Mouse (Mus musculus) heart, embryonic 12.5 days (tissue): ENCODE data around the gene Stt3b. TPM values are rescaled to one million over a fixed set of nuclear protein-coding genes. Genes with fewer than 3 reads are reported as not detected.

Experiments used
- ATAC-seq: fragments of 200-750 bp; cut with Nextera tagmentation; 2 replicates; pipeline ENCODE4 v1.8.0; 2017; ENCODE audit warnings: moderate TSS enrichment, moderate library complexity; ENCODE audit not compliant: insufficient number of reproducible peaks, low FRiP score
- H3K27ac ChIP-seq: fragments of 300-500 bp; sonication (generic); 2 replicates; pipeline ENCODE4 v1.5.1; 2016; ENCODE audit warnings: mild to moderate bottlenecking, moderate library complexity; ENCODE audit not compliant: poor library complexity, severe bottlenecking
- H3K27me3 ChIP-seq: fragments of 300-500 bp; sonication (generic); replicated peaks from 2 replicates; pipeline ENCODE4 v1.6.1; 2016; ENCODE audit warnings: mild to moderate bottlenecking, moderate library complexity
- H3K36me3 ChIP-seq: fragments of 300-500 bp; sonication (generic); 2 replicates; pipeline ENCODE4 v1.6.1; 2016; ENCODE audit warnings: mild to moderate bottlenecking, moderate library complexity
- H3K4me1 ChIP-seq: fragments of 300-500 bp; sonication (generic); replicated peaks from 2 replicates; pipeline ENCODE4 v1.6.1; 2016; ENCODE audit warnings: mild to moderate bottlenecking
- H3K4me2 ChIP-seq: fragments of 300-500 bp; sonication (generic); 2 replicates; pipeline ENCODE4 v1.6.1; 2016; ENCODE audit warnings: mild to moderate bottlenecking, moderate library complexity
- H3K4me3 ChIP-seq: fragments of 300-500 bp; sonication (generic); 2 replicates; pipeline ENCODE4 v1.5.1; 2016; ENCODE audit warnings: mild to moderate bottlenecking
- H3K9ac ChIP-seq: fragments of 300-500 bp; sonication (generic); 2 replicates; pipeline ENCODE4 v1.6.1; 2016; ENCODE audit warnings: mild to moderate bottlenecking, moderate library complexity
- H3K9me3 ChIP-seq: fragments of 300-500 bp; sonication (generic); replicated peaks from 2 replicates; pipeline ENCODE4 v1.6.1; 2016; ENCODE audit warnings: mild to moderate bottlenecking, moderate library complexity
- WGBS: fragments of 180-500 bp; shearing (Covaris S2); methylation state at CpG from one replicate; pipeline ENCODE4 v1.1.7; 2016; 5-methylcytosine and 5-hydroxymethylcytosine counted together
- polyA plus RNA-seq: library from polyadenylated mRNA; unstranded; fragments of >200 nt; fragmentation: Nextera tagmentation; extraction: Ambion mirVana; gene quantifications from 2 replicates; pipeline ENCODE4 v1.2.1, GENCODE M21; 2016

Stt3b gene
- polyA plus RNA-seq, 1 experiment from 2014 or later = 121 TPM

DNA sequence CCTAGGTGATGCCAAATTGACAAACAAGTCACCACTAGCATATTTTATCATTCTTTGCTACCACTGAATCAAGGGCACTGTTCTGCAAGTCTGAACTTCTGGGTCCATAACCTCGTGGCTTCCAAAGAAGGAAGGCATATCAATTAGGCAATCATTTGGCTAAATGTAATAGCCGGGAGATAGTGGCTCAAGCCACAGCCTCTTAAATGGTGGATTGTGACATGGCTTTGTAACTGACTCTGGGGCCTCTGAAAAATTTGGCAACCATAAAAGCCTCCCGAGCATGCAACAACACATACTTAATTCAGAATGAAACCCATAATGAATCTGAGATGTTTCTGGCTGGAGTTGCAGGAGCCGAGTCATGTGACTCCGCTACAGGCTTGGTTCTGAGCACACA, 6.8 kb upstream of the Stt3b start:
- ATAC-seq = no peak
- no peaks in the 10 kb centered on the region for H3K36me3 ChIP-seq
- no peak overlapping the region for H3K27ac ChIP-seq
- no peak overlapping the region for H3K4me3 ChIP-seq
- 89% methylated on average over 5 of the region's 5 CpGs for WGBS
- no peak overlapping the region for H3K9ac ChIP-seq
- H3K4me1 ChIP-seq = 0 out of 2 replicates have a peak, but pooled peaks cover 6% of the 10 kb centered on the region
- H3K4me2 ChIP-seq = no peak overlapping the region
- H3K27me3 ChIP-seq = no peaks in the 10 kb centered on the region
- peaks cover 6% of the 10 kb centered on the region for H3K9me3 ChIP-seq

DNA sequence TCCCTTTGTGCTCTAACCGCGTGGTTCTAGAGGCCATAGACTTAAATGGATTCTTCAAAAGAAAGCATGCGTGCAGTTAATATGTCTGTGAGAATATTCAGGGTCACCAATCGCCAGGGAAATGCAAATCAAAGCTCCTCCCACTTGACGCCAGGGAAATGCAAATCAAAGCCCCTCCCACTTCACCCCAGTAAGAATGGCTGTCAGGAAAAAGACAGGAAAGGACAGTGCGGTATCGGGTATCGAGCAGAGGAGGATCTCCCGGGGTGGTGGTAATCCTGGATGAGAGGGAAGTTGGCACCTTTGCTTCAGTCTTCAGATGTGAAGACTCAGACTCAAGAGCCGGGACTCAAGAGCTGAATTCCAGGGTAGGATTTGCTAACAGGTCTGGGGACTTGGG, 4.3 kb upstream of the Stt3b start:
- 7% methylated on average over 10 of the region's 10 CpGs for WGBS
- ATAC-seq = no peak
- H3K9ac ChIP-seq = peak overlapping the region; percentile 5; the same call in 1 of the 2 replicates
- no peaks in the 10 kb centered on the region for H3K27me3 ChIP-seq
- H3K9me3 ChIP-seq = peaks cover 6% of the 10 kb centered on the region
- peak overlapping the region; percentile 59 for H3K4me2 ChIP-seq
- no peaks in the 10 kb centered on the region for H3K36me3 ChIP-seq
- peak overlapping the region; percentile 32 for H3K4me3 ChIP-seq
- H3K27ac ChIP-seq = no peak overlapping the region; the same call in 1 of the 2 replicates
- H3K4me1 ChIP-seq = peaks cover 6% of the 10 kb centered on the region; the same call in 1 of the 2 replicates

DNA sequence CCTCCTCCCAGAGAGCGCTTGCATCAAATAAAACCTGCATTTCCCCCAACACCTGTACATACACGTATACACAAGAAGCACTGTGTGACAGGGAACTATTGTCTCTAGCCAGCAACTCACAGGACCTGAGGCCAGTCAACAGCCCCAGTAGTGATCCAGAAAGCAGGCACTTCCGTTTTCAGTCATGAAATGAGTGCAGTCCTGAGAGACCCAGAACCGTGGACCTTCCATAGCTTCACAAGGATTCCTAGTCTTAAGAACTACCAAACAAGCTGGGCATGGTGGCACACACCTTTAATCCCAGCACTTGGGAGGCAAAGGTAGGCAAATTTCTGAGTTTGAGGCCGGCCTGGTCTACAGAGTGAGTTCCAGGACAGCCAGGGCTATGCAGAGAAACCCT, 3.6 kb upstream of the Stt3b start:
- H3K4me3 ChIP-seq = no peak overlapping the region
- peaks cover 6% of the 10 kb centered on the region for H3K9me3 ChIP-seq
- H3K36me3 ChIP-seq = no peaks in the 10 kb centered on the region
- H3K27ac ChIP-seq = no peak overlapping the region
- WGBS = 85% methylated on average over 5 of the region's 5 CpGs
- H3K27me3 ChIP-seq = no peaks in the 10 kb centered on the region
- peaks cover 6% of the 10 kb centered on the region; the same call in 1 of the 2 replicates for H3K4me1 ChIP-seq
- no peak for ATAC-seq
- no peak overlapping the region for H3K9ac ChIP-seq
- no peak overlapping the region for H3K4me2 ChIP-seq

DNA sequence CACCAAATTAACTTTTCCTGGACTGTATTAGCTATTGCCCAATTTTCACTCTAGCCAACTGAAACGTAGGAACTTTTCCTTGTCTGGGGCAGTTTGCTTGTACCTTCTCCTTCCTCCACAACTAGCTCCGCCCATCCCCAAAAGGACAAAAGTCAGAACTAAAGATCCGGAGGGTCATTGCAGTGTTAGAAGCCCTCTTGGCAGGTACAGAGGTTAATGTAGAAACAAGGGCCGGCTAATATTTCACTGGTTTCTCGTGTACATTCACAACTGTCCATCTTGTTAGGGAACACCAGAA, 951 bp upstream of the Stt3b start:
- peak overlapping the region; percentile 99 for H3K4me3 ChIP-seq
- 9% methylated on average over 5 of the region's 5 CpGs for WGBS
- H3K27me3 ChIP-seq = no peaks in the 10 kb centered on the region
- H3K4me2 ChIP-seq = peak overlapping the region; percentile 68
- no peak for ATAC-seq
- no peaks in the 10 kb centered on the region for H3K36me3 ChIP-seq
- H3K9me3 ChIP-seq = 0 out of 2 replicates have a peak, but pooled peaks cover 2% of the 10 kb centered on the region
- peak overlapping the region; percentile 86; the same call in 1 of the 2 replicates for H3K9ac ChIP-seq
- H3K4me1 ChIP-seq = peaks cover 17% of the 10 kb centered on the region
- H3K27ac ChIP-seq = peak overlapping the region; percentile 98; the same call in 1 of the 2 replicates

DNA sequence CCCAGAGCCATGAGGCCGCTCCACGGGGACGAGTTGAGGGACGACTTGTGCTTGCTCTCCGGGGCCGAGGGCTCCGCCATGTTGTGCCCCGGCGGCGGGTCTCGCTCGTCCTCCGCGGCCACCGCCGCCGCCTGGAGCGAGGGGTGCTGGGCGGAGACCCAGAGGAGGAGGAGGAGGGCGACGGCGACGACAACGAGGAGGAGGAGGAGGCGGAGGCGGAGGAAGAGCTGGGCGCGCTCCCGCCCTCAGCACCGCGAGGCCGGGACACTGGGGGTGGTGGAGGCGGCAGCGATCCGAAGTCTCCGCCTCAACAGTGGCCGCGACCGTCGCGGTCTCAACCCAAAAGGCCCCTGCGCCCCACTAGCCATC, 260 bp downstream of the Stt3b start:
- no peaks in the 10 kb centered on the region for H3K9me3 ChIP-seq
- peak overlapping the region; percentile 99 for H3K4me3 ChIP-seq
- H3K27ac ChIP-seq = peak overlapping the region; percentile 99
- ATAC-seq = peak; percentile 84
- peak overlapping the region; percentile 100 for H3K9ac ChIP-seq
- peaks cover 26% of the 10 kb centered on the region for H3K4me1 ChIP-seq
- peak overlapping the region; percentile 68 for H3K4me2 ChIP-seq
- H3K36me3 ChIP-seq = no peaks in the 10 kb centered on the region
- no peaks in the 10 kb centered on the region for H3K27me3 ChIP-seq
- 0% methylated on average over 28 of the region's 42 CpGs for WGBS

DNA sequence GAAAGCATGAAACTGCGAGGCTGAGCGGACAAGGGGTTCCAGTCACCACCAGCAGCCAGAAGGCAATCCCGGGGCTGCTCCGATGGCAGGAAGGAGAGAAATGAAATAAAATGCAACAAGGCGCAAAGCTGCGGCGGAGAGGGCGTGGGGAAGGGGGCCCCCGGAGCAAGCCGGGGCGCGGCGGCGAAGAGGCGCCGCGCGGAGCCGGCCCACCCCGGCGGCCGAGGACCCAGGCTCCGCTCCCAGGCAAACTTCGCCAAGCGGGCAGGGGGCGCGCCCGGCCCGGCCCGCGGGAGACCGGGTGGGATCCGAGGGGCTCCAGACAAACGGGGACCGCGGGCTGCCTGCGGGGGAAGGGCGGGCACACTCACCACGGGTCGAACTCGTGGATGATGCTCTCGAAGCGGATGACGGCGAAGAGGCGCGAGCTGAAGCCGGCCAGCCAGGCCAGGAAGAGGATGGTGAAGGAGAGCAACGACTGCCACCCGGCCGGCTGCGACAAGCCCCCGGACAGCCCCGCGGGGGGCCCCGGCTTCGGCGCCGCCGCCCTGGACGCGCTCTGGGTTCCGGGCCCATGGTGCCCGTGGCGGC, 745 bp downstream of the Stt3b start:
- Histone ChIP-seq H3K27me3 (no peaks in the 10 kb centered on the region), H3K4me2 (peak overlapping the region; percentile 68), H3K9ac (peak overlapping the region; percentile 100), H3K4me3 (peak overlapping the region; percentile 99), H3K9me3 (no peaks in the 10 kb centered on the region), H3K36me3 (no peaks in the 10 kb centered on the region), H3K27ac (peak overlapping the region; percentile 99), H3K4me1 (peaks cover 25% of the 10 kb centered on the region)
- ATAC-seq = no peak; the same call in 1 of the 2 replicates
- WGBS = under 1% methylated on average over 65 of the region's 65 CpGs

DNA sequence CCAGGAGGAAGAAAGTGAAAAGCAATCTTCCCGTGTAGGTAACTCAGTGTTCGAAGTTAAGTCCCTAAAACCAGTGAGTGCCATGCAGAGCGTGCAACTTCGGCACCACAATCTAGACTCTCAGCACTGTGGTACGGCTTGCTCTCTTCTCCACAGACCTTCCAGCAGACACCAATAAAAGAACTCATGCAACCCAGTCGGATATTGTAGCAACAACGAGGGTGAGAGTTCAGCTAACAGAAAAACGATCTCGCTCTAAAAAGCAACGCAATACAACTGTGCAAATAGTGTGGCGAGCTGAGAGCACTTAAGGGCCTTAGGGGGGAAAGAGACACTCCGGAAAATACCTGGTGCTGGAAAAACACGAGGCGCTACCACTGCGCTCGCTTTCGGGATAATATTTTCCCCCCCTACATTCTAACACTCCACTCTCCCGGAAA, 1.3 kb downstream of the Stt3b start:
- Histone ChIP-seq H3K4me1 (peaks cover 26% of the 10 kb centered on the region), H3K4me3 (peak overlapping the region; percentile 99), H3K9me3 (no peaks in the 10 kb centered on the region), H3K9ac (peak overlapping the region; percentile 100), H3K36me3 (no peaks in the 10 kb centered on the region), H3K27ac (peak overlapping the region; percentile 99), H3K4me2 (peak overlapping the region; percentile 68), H3K27me3 (no peaks in the 10 kb centered on the region)
- ATAC-seq = no peak
- WGBS = 0% methylated on average over 18 of the region's 18 CpGs

DNA sequence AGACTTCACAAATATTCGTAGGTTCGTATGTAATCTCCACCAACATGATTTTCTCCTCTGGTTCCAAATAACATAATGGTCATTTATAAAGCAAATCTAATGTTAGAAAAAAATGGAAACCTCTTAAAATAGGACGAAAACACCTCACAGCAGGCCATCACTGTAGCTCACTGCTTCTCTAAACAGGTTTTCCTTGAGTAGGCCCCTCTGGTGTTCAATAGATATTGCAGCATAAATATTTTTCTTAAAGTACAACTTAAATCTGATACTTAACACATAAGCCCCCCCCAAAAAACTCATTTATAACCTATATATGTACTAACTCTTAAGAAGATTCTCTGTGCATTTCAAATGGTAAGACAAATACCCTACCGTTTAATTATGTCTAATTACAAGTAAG, 1.8 kb downstream of the Stt3b start:
- Histone ChIP-seq H3K27ac (no peak overlapping the region), H3K27me3 (no peaks in the 10 kb centered on the region), H3K9ac (peak overlapping the region; percentile 100), H3K4me1 (peaks cover 30% of the 10 kb centered on the region), H3K9me3 (no peaks in the 10 kb centered on the region), H3K36me3 (no peaks in the 10 kb centered on the region), H3K4me3 (peak overlapping the region; percentile 99), H3K4me2 (peak overlapping the region; percentile 68)
- ATAC-seq = no peak
- WGBS = 10% methylated on average over 4 of the region's 4 CpGs

DNA sequence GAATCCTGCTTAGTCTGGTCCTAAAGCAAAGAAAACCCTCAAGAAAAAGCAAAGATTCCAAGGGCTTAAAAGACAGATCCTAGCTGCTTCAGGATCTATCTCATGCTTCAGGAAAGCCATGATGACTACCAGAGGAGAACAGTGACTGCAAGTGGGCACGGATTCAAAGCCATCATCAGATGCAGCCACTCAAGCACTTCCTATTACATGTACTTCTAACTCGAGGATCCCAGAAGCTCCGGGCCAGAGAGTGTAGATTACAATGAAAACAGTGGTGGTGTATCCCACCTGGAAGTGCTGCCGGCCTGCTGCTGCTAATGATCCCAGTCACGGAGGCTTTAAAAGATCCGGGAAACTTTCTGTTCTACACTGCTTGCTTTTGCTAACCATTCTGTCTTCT, 4.0 kb downstream of the Stt3b start:
- Histone ChIP-seq H3K36me3 (no peaks in the 10 kb centered on the region), H3K4me1 (peaks cover 44% of the 10 kb centered on the region), H3K9ac (no peak overlapping the region), H3K9me3 (no peaks in the 10 kb centered on the region), H3K4me2 (peak overlapping the region; percentile 70), H3K4me3 (peak overlapping the region; percentile 99), H3K27ac (no peak overlapping the region; the same call in none of the 2 replicates), H3K27me3 (no peaks in the 10 kb centered on the region)
- ATAC-seq = no peak
- 6% methylated on average over 6 of the region's 6 CpGs for WGBS

DNA sequence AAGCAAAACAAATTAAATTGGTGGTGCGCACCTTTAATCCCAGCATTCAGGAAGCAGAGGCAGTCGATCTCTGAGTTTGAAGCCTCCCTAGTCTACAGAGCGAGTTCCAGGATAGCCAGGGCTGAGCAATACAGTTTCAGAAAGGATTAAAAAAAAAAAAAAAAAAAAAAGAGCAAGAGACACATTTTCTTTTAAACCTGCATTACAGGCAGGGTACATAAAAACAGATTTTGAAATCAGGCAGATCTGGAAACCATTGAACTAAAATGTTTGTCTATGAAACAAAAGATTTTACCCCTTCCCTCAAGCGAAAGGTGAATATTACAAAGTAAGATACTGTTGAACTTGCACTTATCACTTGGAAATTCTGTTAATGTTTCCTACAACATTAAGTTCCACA, 6.1 kb downstream of the Stt3b start:
- H3K4me2 ChIP-seq = no peak overlapping the region
- H3K27ac ChIP-seq = no peak overlapping the region
- H3K27me3 ChIP-seq = no peaks in the 10 kb centered on the region
- no peak for ATAC-seq
- no peak overlapping the region for H3K4me3 ChIP-seq
- H3K36me3 ChIP-seq = no peaks in the 10 kb centered on the region
- no peaks in the 10 kb centered on the region for H3K9me3 ChIP-seq
- 78% methylated on average over 4 of the region's 4 CpGs for WGBS
- H3K9ac ChIP-seq = no peak overlapping the region
- H3K4me1 ChIP-seq = peaks cover 55% of the 10 kb centered on the region

DNA sequence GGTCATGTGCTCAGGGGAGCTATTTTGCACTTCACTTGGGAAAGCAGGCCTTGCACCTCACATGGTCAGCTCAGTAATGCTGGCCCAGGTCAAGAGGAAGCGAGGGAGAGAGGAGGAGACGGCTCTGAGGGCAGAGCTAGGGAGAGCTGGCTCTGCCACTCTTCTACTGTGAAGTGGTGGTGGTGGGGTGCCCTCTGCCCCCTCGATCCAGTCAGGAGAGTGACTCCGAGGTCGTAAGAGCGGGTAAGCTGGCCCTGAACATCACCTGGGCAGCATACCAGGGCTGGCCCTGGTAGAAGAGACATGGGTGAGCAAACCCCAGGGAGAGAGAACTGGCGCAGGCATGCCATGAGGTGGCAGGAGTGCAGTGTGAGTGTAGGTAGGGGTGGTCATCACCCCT, 8.6 kb downstream of the Stt3b start:
- 72% methylated on average over 7 of the region's 7 CpGs for WGBS
- ATAC-seq = 0 out of 2 replicates have a peak, but pooled peaks have one; percentile 42
- Histone ChIP-seq H3K4me2 (no peak overlapping the region), H3K9ac (peak overlapping the region; percentile 15; the same call in 1 of the 2 replicates), H3K27me3 (no peaks in the 10 kb centered on the region), H3K36me3 (no peaks in the 10 kb centered on the region), H3K4me1 (peaks cover 59% of the 10 kb centered on the region), H3K27ac (0 out of 2 replicates have a peak overlapping the region, but pooled peaks have one; percentile 1), H3K4me3 (no peak overlapping the region), H3K9me3 (no peaks in the 10 kb centered on the region)
